Mouse (Mus musculus): ENCODE data around the gene Scgb2b20.
"Not testable (repeated sequence)": the region's sequence is repeated elsewhere in the genome, so short reads cannot be mapped to it uniquely, and the experiment has no call there.

- TF ChIP-seq CTCF (IDR thresholded peaks at IDR 0.05 in 2 of 3, conservative IDR thresholded peaks at IDR 0.05 in 1 of 3; ENCODE audit: control insufficient read depth in 1 of 3, insufficient read depth in 1 of 3, low read depth in 2 of 3, low read length in 3 of 3, poor library complexity in 1 of 3, severe bottlenecking in 1 of 3); MXI1 (IDR thresholded peaks at IDR 0.05; ENCODE audit: low read depth, low read length): not testable (repeated sequence)
These were observed 33.6 kb upstream of the Scgb2b20 start for GRCm38 (mm10) chr7:33399749-33400148.
